Mouse (Mus musculus): Measurements from ENCODE around the gene Cacnb4. TPM values are rescaled to one million over a fixed set of nuclear protein-coding genes. Genes with fewer than 3 reads are reported as not detected.

The Cacnb4 gene
- polyA plus RNA-seq, 1 experiment from 2014 or later = 1.2 TPM

DNA sequence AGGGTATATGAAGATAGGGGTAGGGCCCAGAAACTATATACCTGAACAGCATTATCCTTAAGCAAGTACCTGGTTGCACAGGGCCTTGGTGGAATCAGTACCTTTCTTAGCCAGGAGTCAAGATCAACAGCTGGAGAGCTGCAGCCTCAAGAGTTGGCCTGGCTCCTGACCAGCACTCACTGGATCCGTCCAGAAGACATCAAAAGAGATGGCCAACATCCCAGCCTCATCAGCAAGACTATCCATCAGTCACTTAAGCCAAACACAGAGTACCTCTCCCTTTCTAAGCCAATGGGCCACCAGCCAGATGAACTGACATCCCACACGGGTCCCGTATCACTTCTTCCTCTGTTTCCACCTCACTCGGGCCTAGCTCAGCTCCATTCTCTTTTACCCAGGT is 140.1 kb downstream of the Cacnb4 start:
- Histone ChIP-seq H3K27me3 (no peaks in the 10 kb centered on the region), H3K27ac (no peak overlapping the region), H3K4me1 (no peaks in the 10 kb centered on the region), H3K9me3 (no peaks in the 10 kb centered on the region), H3K4me3 (no peak overlapping the region), H3K36me3 (no peaks in the 10 kb centered on the region), H3K4me2 (no peak overlapping the region), H3K9ac (no peak overlapping the region)
- no peak for ATAC-seq (ENCODE audit: borderline replicate concordance, extremely low read depth, low FRiP score, low TSS enrichment)
- WGBS = 54% methylated on average over 4 of the region's 4 CpGs

DNA sequence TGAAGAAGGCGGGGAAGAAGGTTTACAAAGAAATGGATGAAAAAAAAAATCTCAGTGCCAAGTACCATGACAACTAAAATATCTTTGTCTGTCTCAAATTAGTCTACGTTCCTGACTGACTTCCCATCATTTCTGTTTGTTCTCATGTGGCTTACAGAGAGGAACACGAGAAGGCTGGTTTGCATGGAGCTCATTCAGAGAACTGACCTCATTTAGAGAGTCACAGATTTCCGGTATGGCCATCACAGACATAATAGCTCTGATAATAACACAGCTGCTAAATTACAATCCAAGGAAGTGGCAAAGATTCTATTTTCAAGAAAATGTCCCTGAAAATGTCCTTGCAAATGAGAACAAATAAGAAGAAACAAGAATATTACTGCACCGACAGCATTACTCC is 142.9 kb downstream of the Cacnb4 start:
- Histone ChIP-seq H3K27me3 (no peaks in the 10 kb centered on the region), H3K36me3 (no peaks in the 10 kb centered on the region), H3K4me1 (no peaks in the 10 kb centered on the region), H3K9ac (no peak overlapping the region), H3K9me3 (no peaks in the 10 kb centered on the region), H3K4me3 (no peak overlapping the region), H3K27ac (no peak overlapping the region), H3K4me2 (no peak overlapping the region)
- ATAC-seq (ENCODE audit: borderline replicate concordance, extremely low read depth, low FRiP score, low TSS enrichment) = no peak
- 63% methylated on average over 5 of the region's 5 CpGs for WGBS

DNA sequence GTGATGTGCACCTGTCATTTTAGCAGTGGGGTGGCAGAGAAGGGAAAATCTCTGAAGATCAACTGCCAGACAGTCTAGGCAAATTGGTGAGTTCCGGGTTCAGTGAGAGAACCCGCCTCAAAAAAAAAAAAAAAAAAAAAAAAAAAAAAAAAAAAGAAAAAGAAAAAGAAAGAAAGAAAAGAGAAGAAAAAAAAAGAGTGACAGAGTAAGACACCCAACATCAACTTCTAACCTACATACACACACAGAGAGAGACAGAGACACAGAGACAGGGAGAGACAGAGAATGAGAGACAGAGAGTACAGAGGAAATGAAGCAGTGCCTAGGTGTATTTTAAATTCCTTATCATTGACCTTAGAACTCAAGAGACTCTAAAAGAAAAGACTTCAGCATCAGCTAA is 146.1 kb downstream of the Cacnb4 start:
- Histone ChIP-seq H3K27me3 (no peaks in the 10 kb centered on the region), H3K9me3 (no peaks in the 10 kb centered on the region), H3K27ac (no peak overlapping the region), H3K36me3 (no peaks in the 10 kb centered on the region), H3K9ac (no peak overlapping the region), H3K4me1 (no peaks in the 10 kb centered on the region), H3K4me2 (no peak overlapping the region), H3K4me3 (no peak overlapping the region)
- no peak for ATAC-seq (ENCODE audit: borderline replicate concordance, extremely low read depth, low FRiP score, low TSS enrichment)
- WGBS = 67% methylated on average over 2 of the region's 2 CpGs

DNA sequence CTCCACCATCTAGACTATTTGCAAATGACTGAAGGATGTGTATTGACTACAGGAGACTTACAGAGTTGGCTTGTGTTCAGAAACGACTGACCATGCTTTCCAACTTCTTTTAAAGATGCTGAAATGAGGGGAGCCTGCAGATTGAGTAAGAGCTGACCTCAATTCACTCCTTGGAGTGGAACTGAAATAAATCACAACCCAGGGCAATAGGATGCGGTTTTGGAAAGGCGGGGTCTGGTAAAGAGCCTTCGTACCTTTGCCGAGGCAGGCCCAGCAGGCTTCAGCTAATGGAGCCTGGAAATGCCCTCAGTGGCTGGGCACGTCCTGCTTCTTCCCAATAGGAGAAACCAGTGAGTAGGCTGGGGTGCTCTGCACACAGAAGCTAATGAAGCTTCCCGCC is 147.4 kb downstream of the Cacnb4 start:
- H3K27ac ChIP-seq = no peak overlapping the region
- no peaks in the 10 kb centered on the region for H3K9me3 ChIP-seq
- no peak for ATAC-seq (ENCODE audit: borderline replicate concordance, extremely low read depth, low FRiP score, low TSS enrichment)
- no peak overlapping the region for H3K4me2 ChIP-seq
- WGBS = 80% methylated on average over 7 of the region's 7 CpGs
- H3K4me1 ChIP-seq = no peaks in the 10 kb centered on the region
- no peak overlapping the region for H3K4me3 ChIP-seq
- H3K36me3 ChIP-seq = no peaks in the 10 kb centered on the region
- no peaks in the 10 kb centered on the region for H3K27me3 ChIP-seq
- H3K9ac ChIP-seq = no peak overlapping the region

DNA sequence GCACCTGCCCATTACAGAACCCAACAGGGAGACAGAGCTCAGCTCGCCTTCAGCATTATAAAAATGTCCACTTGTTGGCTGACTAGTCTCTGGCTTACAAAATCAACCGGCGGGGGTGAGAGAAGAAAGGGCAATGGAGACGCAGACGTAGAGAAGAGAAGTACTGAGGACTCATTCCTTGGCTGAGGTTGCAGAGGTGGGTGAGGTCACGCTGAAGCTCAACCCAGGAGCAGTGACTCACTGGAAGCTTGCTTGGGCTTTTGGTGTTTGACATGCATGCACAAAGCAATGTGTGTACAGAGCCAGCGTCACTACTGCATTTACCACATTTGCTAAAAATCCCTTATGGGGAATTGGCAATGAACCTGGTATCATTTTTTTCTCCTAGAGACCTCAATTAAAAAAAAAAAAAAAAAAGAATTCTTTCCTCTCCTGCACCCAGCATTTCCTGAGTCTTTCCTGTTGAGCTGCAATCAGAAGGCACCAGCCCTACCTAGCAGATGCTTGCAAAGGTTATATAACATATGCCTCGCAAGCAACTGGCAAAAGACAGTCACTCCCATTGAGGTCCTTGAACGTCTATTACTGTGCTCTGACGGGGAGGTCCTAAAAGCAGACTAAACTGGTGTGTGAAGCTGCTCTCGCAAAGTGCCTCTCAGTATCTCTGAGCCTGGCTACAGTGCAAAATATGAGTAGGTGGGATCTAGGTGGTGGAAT is 150.6 kb downstream of the Cacnb4 start:
- 74% methylated on average over 11 of the region's 11 CpGs for WGBS
- no peaks in the 10 kb centered on the region for H3K27me3 ChIP-seq

DNA sequence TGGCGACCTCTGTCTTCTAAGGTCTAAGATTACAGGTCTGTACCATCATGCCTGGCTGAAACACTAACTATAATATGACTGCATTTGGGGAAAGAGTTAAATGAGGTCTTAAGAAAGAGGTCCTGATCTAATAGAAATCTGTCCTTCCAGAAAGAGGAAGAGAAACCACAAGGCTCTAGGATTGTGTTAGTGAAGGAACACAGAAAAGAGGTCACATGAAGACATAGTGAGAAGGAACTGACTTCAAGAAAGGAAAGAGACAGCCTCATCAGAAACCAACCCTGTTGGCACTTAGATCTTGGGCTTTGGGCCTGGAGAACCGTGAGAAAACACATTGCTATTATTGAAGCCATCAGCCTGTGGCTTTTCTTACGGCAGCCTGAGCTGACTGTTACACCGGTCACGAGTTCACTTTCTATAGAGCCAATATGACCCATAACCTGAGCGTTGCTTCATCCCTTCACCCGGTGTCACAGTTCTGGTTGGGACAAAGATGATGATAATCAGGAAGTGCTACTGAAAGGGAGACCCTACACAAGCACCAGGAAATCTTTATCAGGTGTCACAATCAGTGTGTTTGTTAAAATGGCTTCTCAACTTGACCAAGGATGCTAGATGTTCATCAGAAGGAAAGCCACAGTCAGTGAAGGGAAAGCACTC is 153.4 kb downstream of the Cacnb4 start:
- H3K36me3 ChIP-seq = no peaks in the 10 kb centered on the region
- no peak overlapping the region for H3K4me2 ChIP-seq
- H3K27me3 ChIP-seq = no peaks in the 10 kb centered on the region
- H3K4me3 ChIP-seq = no peak overlapping the region
- H3K4me1 ChIP-seq = no peaks in the 10 kb centered on the region
- ATAC-seq (ENCODE audit: borderline replicate concordance, extremely low read depth, low FRiP score, low TSS enrichment) = no peak
- no peak overlapping the region for H3K27ac ChIP-seq
- no peak overlapping the region for H3K9ac ChIP-seq
- 88% methylated on average over 7 of the region's 7 CpGs for WGBS
- no peaks in the 10 kb centered on the region for H3K9me3 ChIP-seq

More for the DNA sequence above, 150.6 kb downstream of the Cacnb4 start:
- Histone ChIP-seq H3K36me3 (no peaks in the 10 kb centered on the region), H3K4me2 (no peak overlapping the region), H3K4me1 (no peaks in the 10 kb centered on the region), H3K9me3 (no peaks in the 10 kb centered on the region), H3K4me3 (no peak overlapping the region), H3K9ac (no peak overlapping the region), H3K27ac (no peak overlapping the region)
- ATAC-seq (ENCODE audit: borderline replicate concordance, extremely low read depth, low FRiP score, low TSS enrichment) = no peak

DNA sequence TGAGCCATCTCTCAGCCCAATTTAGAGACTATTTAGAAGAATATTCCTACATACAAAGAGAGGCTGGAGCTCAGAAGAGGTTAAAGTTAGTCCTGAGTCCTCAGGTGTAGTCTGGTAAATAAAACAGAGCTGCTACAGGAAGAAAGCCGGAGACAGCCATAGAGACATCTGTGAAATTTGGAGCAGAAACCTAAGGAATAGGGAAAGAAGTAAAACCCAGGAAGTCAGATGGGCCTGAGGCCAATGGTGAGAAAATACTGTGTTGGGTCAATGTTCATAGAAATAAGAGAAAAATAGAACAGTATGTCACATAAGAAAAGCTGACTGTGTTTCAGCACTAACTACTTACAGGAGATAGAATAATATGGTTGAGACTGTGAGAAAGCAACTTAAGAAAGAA is 155.6 kb downstream of the Cacnb4 start:
- H3K4me3 ChIP-seq = no peak overlapping the region
- H3K27ac ChIP-seq = no peak overlapping the region
- 83% methylated on average over 1 of the region's 1 CpGs for WGBS
- H3K4me2 ChIP-seq = no peak overlapping the region
- H3K9me3 ChIP-seq = no peaks in the 10 kb centered on the region
- no peaks in the 10 kb centered on the region for H3K4me1 ChIP-seq
- H3K36me3 ChIP-seq = no peaks in the 10 kb centered on the region
- H3K27me3 ChIP-seq = no peaks in the 10 kb centered on the region
- no peak for ATAC-seq (ENCODE audit: borderline replicate concordance, extremely low read depth, low FRiP score, low TSS enrichment)
- no peak overlapping the region for H3K9ac ChIP-seq

DNA sequence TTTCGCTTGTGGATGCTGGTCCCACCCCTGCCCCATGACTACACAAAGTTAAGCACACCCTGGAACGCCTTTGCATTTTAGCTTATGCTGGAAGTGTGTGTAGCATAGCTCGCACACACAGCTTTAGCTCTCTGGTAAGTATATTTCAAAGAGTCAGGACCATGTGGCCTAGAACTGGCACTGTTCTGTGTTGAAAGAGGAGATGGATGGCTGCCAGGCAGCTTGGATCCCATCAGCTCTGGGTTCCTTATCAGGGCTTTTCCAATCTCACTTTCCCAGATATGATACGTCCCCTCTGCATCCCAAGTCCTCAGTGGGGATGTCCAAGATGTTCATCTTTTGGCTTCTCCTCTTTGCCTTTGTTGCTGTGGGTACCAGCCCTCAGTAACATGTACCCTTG is 157.9 kb downstream of the Cacnb4 start:
- H3K4me2 ChIP-seq = no peak overlapping the region
- no peaks in the 10 kb centered on the region for H3K4me1 ChIP-seq
- no peak overlapping the region for H3K27ac ChIP-seq
- WGBS = 75% methylated on average over 4 of the region's 4 CpGs
- ATAC-seq (ENCODE audit: borderline replicate concordance, extremely low read depth, low FRiP score, low TSS enrichment) = no peak
- no peak overlapping the region for H3K4me3 ChIP-seq
- no peaks in the 10 kb centered on the region for H3K27me3 ChIP-seq
- no peak overlapping the region for H3K9ac ChIP-seq
- H3K36me3 ChIP-seq = no peaks in the 10 kb centered on the region
- H3K9me3 ChIP-seq = no peaks in the 10 kb centered on the region

DNA sequence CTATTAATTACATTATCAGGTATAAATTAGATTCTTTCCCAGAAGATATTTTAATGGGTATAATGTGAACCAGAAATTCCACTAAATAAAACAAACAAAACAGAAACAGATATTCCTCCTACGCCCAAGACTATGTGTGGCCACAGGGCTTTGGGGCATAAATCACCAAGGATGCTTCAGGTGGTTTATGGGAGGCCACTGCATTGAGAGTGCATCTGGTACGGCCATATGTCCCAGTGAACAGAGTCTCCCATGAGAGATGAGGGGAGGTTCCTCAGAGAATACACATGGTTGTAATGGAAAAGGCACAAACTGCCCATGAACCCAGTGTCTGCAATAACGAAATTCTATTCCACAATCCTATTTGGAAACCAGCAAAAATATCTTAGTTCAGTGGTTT is 160.1 kb downstream of the Cacnb4 start:
- Histone ChIP-seq H3K27me3 (no peaks in the 10 kb centered on the region), H3K4me1 (no peaks in the 10 kb centered on the region), H3K9ac (no peak overlapping the region), H3K4me2 (no peak overlapping the region), H3K27ac (no peak overlapping the region), H3K36me3 (no peaks in the 10 kb centered on the region), H3K4me3 (no peak overlapping the region), H3K9me3 (no peaks in the 10 kb centered on the region)
- no peak for ATAC-seq (ENCODE audit: borderline replicate concordance, extremely low read depth, low FRiP score, low TSS enrichment)
- WGBS = 77% methylated on average over 3 of the region's 3 CpGs

DNA sequence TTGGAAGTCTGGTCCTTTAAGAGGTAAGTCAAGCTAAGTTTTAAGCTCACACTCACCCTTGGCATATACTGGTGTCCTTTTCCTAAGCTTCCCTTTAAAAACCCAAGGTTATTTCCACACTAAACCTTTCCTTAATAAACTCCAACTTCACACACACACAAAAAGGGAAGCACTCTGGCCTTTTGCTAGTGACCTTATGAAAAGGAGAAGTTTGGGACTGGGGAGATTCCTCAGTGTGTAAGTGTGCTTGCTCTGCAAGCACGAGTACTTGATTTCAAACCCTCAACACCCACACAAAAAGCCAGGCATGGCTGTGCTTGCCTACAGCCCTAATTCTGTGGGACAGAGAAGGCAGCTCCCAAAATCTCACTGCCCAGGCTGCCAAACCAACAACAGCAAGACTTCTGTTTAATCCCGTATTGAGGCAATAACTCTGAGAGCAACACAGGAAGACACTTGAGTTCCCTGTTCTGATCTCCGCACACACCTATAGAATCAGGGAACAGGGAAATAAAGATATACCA is 163.7 kb downstream of the Cacnb4 start:
- WGBS = 66% methylated on average over 3 of the region's 3 CpGs
- no peak overlapping the region for H3K4me3 ChIP-seq

DNA sequence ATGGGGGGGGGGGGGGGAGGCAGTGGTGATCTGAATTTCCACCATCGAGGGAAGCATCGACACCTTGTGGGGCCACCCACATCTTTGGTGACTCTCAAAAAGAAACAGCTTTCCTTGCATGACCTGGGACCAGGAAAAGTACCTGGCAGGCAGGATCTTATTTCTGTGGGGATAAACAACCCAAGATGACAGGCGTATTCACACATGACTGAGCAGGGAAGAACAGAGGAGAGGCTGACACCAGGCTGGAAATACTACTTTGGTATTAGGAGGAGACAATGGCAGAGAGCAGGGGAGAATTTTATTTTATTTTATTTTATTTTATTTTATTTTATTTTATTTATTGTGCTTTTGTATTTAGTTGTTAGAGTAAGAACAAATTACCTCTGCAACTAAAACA is 164.4 kb downstream of the Cacnb4 start:
- 30% methylated on average over 3 of the region's 3 CpGs for WGBS

More for the DNA sequence above, 163.7 kb downstream of the Cacnb4 start:
- H3K4me1 ChIP-seq = no peaks in the 10 kb centered on the region
- no peaks in the 10 kb centered on the region for H3K9me3 ChIP-seq
- no peak for ATAC-seq (ENCODE audit: borderline replicate concordance, extremely low read depth, low FRiP score, low TSS enrichment)
- no peak overlapping the region for H3K27ac ChIP-seq
- H3K4me2 ChIP-seq = no peak overlapping the region
- H3K36me3 ChIP-seq = no peaks in the 10 kb centered on the region
- H3K9ac ChIP-seq = no peak overlapping the region
- H3K27me3 ChIP-seq = no peaks in the 10 kb centered on the region

DNA sequence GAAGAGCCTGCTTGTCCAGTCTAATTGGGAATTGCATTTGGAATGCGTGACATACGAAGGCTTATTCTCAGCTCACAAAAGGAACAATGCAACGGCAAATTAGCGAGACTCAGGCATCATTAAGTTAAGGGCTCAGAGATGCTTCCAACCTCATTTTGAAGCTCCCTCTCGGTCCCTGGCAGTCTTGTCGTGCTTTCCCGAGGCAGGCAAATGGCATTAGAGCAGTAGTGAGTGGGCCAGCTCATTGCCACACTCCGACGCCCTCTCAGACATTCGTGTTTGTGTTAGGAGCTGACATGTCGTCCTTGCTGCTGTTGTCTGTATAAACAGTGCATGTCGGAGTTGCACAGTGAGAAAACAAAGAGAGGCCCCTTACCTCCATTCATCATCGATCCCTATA is 164.8 kb downstream of the Cacnb4 start:
- H3K27me3 ChIP-seq = no peaks in the 10 kb centered on the region
- WGBS = 28% methylated on average over 13 of the region's 13 CpGs
- H3K27ac ChIP-seq = no peak overlapping the region
- H3K9ac ChIP-seq = no peak overlapping the region
- H3K4me3 ChIP-seq = no peak overlapping the region
- no peaks in the 10 kb centered on the region for H3K36me3 ChIP-seq
- no peak for ATAC-seq (ENCODE audit: borderline replicate concordance, extremely low read depth, low FRiP score, low TSS enrichment)
- no peak overlapping the region for H3K4me2 ChIP-seq
- no peaks in the 10 kb centered on the region for H3K9me3 ChIP-seq
- H3K4me1 ChIP-seq = no peaks in the 10 kb centered on the region

More for the DNA sequence above, 164.4 kb downstream of the Cacnb4 start:
- no peaks in the 10 kb centered on the region for H3K9me3 ChIP-seq
- ATAC-seq (ENCODE audit: borderline replicate concordance, extremely low read depth, low FRiP score, low TSS enrichment) = no peak
- H3K4me3 ChIP-seq = no peak overlapping the region
- no peak overlapping the region for H3K4me2 ChIP-seq
- no peaks in the 10 kb centered on the region for H3K36me3 ChIP-seq
- H3K4me1 ChIP-seq = no peaks in the 10 kb centered on the region
- H3K27ac ChIP-seq = no peak overlapping the region
- no peak overlapping the region for H3K9ac ChIP-seq
- no peaks in the 10 kb centered on the region for H3K27me3 ChIP-seq

Data from lung, embryonic 15.5 days (tissue).